Comparison of ENCODE assay signal across 13 mouse cellular contexts in the genomic region with DNA sequence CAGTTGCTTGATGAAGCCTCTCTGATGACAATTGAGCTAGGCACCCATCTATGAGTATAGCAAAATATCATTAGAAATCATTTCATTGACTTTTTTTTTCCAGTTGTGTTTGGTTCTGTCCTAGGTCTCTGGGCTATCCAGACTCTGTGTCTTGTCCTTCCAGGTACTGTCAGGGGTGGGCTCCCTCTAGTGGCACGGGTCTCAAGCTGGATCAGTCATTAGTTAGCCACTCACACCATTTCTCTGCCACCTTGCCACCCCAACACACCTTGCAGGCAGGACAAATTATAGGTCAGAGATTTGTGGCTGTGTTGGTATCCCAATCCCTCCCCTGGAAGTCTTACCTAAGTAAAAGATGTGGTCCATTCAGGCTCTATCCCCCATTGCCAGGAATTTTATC. TPM values are rescaled to one million over a fixed set of nuclear protein-coding genes. Genes with fewer than 3 reads are reported as not detected.
DNase-seq lines count a peak whose midpoint lies in the region; ATAC-seq and TF ChIP-seq lines count a peak whose summit lies in the region.
"Had no signal": no experiment of that assay in that cellular context is flagged by ENCODE, and none has a peak within 500 bp of the region (broad histone marks: within the 10 kb centered on the region; RNA-seq: fewer than 3 reads in every experiment).

No protein-coding gene starts in this region.

- no peak for ATAC-seq in megakaryocyte, adult 5-6 weeks (ENCODE audit: poor library complexity, severe bottlenecking)

- no peak overlapping the region for H3K27ac ChIP-seq in layer of hippocampus, adult 2 months
- H3K27ac ChIP-seq: embryonic facial prominence, embryonic 15.5 days; hindbrain, embryonic 15.5 days had no signal

- TF ChIP-seq CTCF in layer of hippocampus, adult 2 months (conservative IDR thresholded peaks at IDR 0.05) = peak; percentile 49

- peak; percentile 45 to 51 for DNase-seq in cerebellum, postnatal 10 days
- no peak for DNase-seq in cerebellum, adult 9-11 months
- DNase-seq in layer of hippocampus, adult 2 months (ENCODE audit: low spot score in 2 of 2) = no peak
- no peak for DNase-seq in layer of hippocampus, postnatal 14 days (ENCODE audit: low spot score in 2 of 2)
- DNase-seq in 416B (ENCODE audit: low read depth) = peak; percentile 3
- peak; percentile 53 for DNase-seq in embryo, embryonic 11 days
- DNase-seq in T-cell, adult 2 months (ENCODE audit: low spot score) = no peak
- DNase-seq: B cell, adult 2 months; gastrocnemius, postnatal 25 days; right cerebral cortex, postnatal 25 days had no signal

- no peak overlapping the region for H3K4me3 ChIP-seq in layer of hippocampus, adult 2 months
- H3K4me3 ChIP-seq: embryonic facial prominence, embryonic 15.5 days; hindbrain, embryonic 15.5 days had no signal

RNA-seq across cellular contexts. Expression of gene Pappa, which starts 31.8 kb away (rescaled TPM):
- total RNA-seq in layer of hippocampus, adult 2 months (2021) = 1 to 10 TPM; 1.3 to 1.5 TPM
- 1 to 10 TPM; 1.3 TPM for total RNA-seq in layer of hippocampus, postnatal 14 days (2021)
- 0.09 and 0.20 TPM in 2 replicates for total RNA-seq in megakaryocyte, adult 5-6 weeks (2015)
- 0.11 and 0.16 TPM in 2 replicates for total RNA-seq in megakaryocyte, adult 5-6 weeks (2017)

Comparison
In these comparisons a context has a peak if more than half of its experiments do, and no peak if none do; other contexts are left out.
1. DNase-seq: peak in cerebellum, postnatal 10 days (2 of 2), 416B (single experiment) and embryo, embryonic 11 days (single experiment); none in cerebellum, adult 9-11 months (single experiment), layer of hippocampus, adult 2 months (0 of 2), layer of hippocampus, postnatal 14 days (0 of 2) and T-cell, adult 2 months (single experiment).